Mouse (Mus musculus): Measurements from ENCODE around the gene Soat1.

GRCm38 (mm10) chr1:156474854-156475253 lies 723 bp upstream of the Soat1 start:
- no peak for TF ChIP-seq GATA1 (IDR thresholded peaks at IDR 0.05; ENCODE audit: borderline replicate concordance, low read length)
- no peak for TF ChIP-seq FLI1 (IDR thresholded peaks at IDR 0.05; ENCODE audit: low read length)
